Mouse (Mus musculus): ENCODE measurements at regions not wholly inside any gene's neighbourhood (a gene's known extent, or its start where the extent isn't known, plus 50 kb on each side); places are given as distances from the start of the nearest gene placed in this dataset.

- TF ChIP-seq CTCF (IDR thresholded peaks at IDR 0.05; ENCODE audit: low read depth) (no peak), EP300 (IDR thresholded peaks at IDR 0.05; ENCODE audit: low read depth) (no peak)
Measured at GRCm38 (mm10) chr13:32479118-32479818, 140.7 kb upstream of the Gmds start.
